Mouse (Mus musculus): Measurements from ENCODE around the gene Crlf2. TPM values are rescaled to one million over a fixed set of nuclear protein-coding genes. Genes with fewer than 3 reads are reported as not detected.

Gene Crlf2
- 18.5 and 24.7 TPM in 2 replicates for polyA plus RNA-seq (2015; fragmentation: Nextera tagmentation; extraction: Ambion mirVana)

GRCm38 (mm10) chr5:109558404-109559160 lies at the start of gene Crlf2:
TSS of gene Crlf2 (minus strand) at chr5:109558993.

Other genes starting within 250 kb of the Crlf2 start
- not detected in 2 replicates for gene Vmn2r16, start 228.8 kb downstream of the Crlf2 start, polyA plus RNA-seq (2015; fragmentation: Nextera tagmentation; extraction: Ambion mirVana)
- not detected in 2 replicates for gene Vmn2r17, start 139.3 kb downstream of the Crlf2 start, polyA plus RNA-seq (2015; fragmentation: Nextera tagmentation; extraction: Ambion mirVana)
- gene 5430403G16Rik, start 132.0 kb upstream of the Crlf2 start, polyA plus RNA-seq (2015; fragmentation: Nextera tagmentation; extraction: Ambion mirVana) = 0.75 and 1.2 TPM in 2 replicates
- gene 4930522L14Rik, start 192.9 kb upstream of the Crlf2 start, polyA plus RNA-seq (2015; fragmentation: Nextera tagmentation; extraction: Ambion mirVana) = 7.6 and 9.0 TPM in 2 replicates

Measured in spleen, postnatal 0 days (tissue).